Mouse (Mus musculus) limb, embryonic 14.5 days (tissue): ENCODE measurements at regions not wholly inside any gene's neighbourhood (a gene's known extent, or its start where the extent isn't known, plus 50 kb on each side); places are given as distances from the start of the nearest gene placed in this dataset.

ENCODE experiments used
- ATAC-seq: fragments of 200-750 bp; cut with Nextera tagmentation; 2 replicates; pipeline ENCODE4 v1.8.0; 2017; ENCODE audit warnings: low read depth, moderate number of reproducible peaks, moderate TSS enrichment; ENCODE audit not compliant: low FRiP score
- DNase-seq: peaks from one replicate; pipeline ENCODE4 v3.0.0-alpha.2; 2015; ENCODE audit warnings: low spot score
- H3K27ac ChIP-seq: fragments of 300-500 bp; sonication (generic); replicated peaks from 2 replicates; pipeline ENCODE4 v1.5.1; 2014; ENCODE audit warnings: low read depth, mild to moderate bottlenecking, low read length, moderate library complexity, mixed read lengths
- H3K27me3 ChIP-seq: fragments of 300-500 bp; sonication (generic); 2 replicates; pipeline ENCODE4 v1.6.1; 2014; ENCODE audit warnings: low read length, mixed read lengths; ENCODE audit not compliant: control insufficient read depth, insufficient read depth
- H3K36me3 ChIP-seq: fragments of 300-500 bp; sonication (generic); 2 replicates; pipeline ENCODE4 v1.6.1; 2014; ENCODE audit warnings: mild to moderate bottlenecking, low read length, moderate library complexity, mixed read lengths; ENCODE audit not compliant: control insufficient read depth, insufficient read depth
- H3K4me1 ChIP-seq: fragments of 300-500 bp; sonication (generic); 2 replicates; pipeline ENCODE4 v1.6.1; 2014; ENCODE audit warnings: antibody characterized with exemption, low read length, mixed read lengths; ENCODE audit not compliant: control insufficient read depth, insufficient read depth
- H3K4me2 ChIP-seq: fragments of 300-500 bp; sonication (generic); replicated peaks from 2 replicates; pipeline ENCODE4 v1.6.1; 2014; ENCODE audit warnings: low read depth, mild to moderate bottlenecking, low read length, moderate library complexity; ENCODE audit not compliant: severe bottlenecking
- H3K4me3 ChIP-seq: fragments of 300-500 bp; sonication (generic); replicated peaks from 2 replicates; pipeline ENCODE4 v1.5.1; 2014; ENCODE audit warnings: low read length
- H3K9ac ChIP-seq: fragments of 300-500 bp; sonication (generic); 2 replicates; pipeline ENCODE4 v1.6.1; 2014; ENCODE audit warnings: mild to moderate bottlenecking, low read depth, low read length, moderate library complexity; ENCODE audit not compliant: severe bottlenecking
- H3K9me3 ChIP-seq: fragments of 300-500 bp; sonication (generic); 2 replicates; pipeline ENCODE4 v1.6.1; 2016; ENCODE audit warnings: low read length; ENCODE audit not compliant: control insufficient read depth
- POLR2A ChIP-seq: fragments of 200-500 bp; IDR thresholded peaks from 2 replicates; pipeline ENCODE4 v1.8.0; 2012; ENCODE audit warnings: inconsistent platforms, mild to moderate bottlenecking, moderate library complexity, borderline replicate concordance; ENCODE audit not compliant: insufficient read depth, insufficient read length; ENCODE audit errors: extremely low read depth
- WGBS: fragments of 180-500 bp; shearing (Covaris S2); extraction: QIAGEN DNeasy Blood & Tissue Kit; methylation state at CpG from one replicate; pipeline ENCODE4 v1.1.7; 2014; 5-methylcytosine and 5-hydroxymethylcytosine counted together

DNA sequence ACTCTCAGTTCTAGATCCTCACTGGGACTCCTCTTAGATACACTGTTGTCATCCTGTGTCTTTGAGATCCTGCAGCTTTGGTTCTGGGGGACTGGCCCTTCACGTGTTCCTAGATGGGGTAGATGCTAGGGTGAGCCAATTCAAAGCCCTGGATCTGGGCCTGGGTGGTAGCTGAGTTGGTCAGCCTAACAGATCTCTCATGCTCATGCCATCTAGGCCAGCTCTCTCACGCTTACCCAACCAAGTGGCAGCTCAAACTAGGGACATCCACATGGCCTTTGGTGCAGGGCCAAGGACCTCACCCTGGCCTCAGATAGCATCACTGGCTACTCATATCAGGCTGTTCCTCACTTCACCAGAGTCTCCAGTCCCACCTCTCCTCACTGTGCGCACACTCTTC lies 901.9 kb upstream of the Car8 start:
- no peak for DNase-seq

DNA sequence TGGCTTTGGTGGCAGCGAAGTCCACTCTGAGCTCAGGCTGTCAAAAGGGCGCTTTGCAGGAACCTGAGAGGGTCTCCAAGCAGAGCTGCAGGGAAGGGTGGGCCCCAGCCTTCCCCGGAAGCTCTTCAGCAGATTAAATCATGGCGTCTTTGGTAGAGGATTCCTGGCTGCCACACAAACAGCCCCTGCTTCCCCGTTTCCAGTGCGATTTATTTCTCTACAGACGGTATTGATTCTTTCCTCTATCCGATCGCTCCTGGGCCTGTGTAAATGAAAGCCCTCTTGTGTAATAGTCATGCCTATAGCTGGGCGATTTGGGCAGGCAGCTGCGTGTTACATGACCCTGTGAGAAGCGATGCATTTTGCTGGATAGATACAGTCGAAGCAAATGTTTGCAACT lies 897.8 kb upstream of the Car8 start:
- Histone ChIP-seq H3K4me1 (no peaks in the 10 kb centered on the region), H3K27ac (no peak overlapping the region), H3K36me3 (no peaks in the 10 kb centered on the region), H3K4me2 (peak overlapping the region; percentile 53; the same call in 1 of the 2 replicates), H3K9ac (no peak overlapping the region), H3K9me3 (no peaks in the 10 kb centered on the region), H3K27me3 (no peaks in the 10 kb centered on the region), H3K4me3 (no peak overlapping the region)
- DNase-seq (no peak), ATAC-seq (no peak)
- no peak for TF ChIP-seq POLR2A
- 57% methylated on average over 13 of the region's 13 CpGs for whole genome bisulfite sequencing

More for the DNA sequence above, 901.9 kb upstream of the Car8 start:
- Histone ChIP-seq H3K27ac (no peak overlapping the region), H3K9ac (no peak overlapping the region), H3K36me3 (no peaks in the 10 kb centered on the region), H3K4me3 (no peak overlapping the region), H3K9me3 (no peaks in the 10 kb centered on the region), H3K4me1 (no peaks in the 10 kb centered on the region), H3K4me2 (no peak overlapping the region), H3K27me3 (no peaks in the 10 kb centered on the region)
- no peak for ATAC-seq
- 86% methylated on average over 3 of the region's 3 CpGs for WGBS
- TF ChIP-seq POLR2A = no peak

DNA sequence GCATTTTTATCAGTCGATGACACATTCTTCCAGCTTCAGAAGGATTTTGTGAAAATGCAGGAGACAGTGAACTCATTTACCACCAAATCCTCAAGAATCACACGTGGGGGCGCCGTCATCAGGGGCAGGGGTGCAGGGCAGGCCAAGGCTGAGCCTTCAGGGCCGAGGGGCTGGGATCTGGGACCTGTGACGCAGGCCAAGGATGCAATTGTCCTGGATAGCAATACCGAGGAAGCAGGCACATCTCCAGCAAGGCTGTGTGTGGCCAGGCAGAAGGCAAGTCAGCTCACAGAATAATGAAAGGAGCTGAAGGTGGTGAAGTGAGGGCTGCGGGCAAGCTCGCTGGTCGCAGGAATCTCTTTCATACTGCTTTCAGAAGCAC lies 897.3 kb upstream of the Car8 start:
- Histone ChIP-seq H3K4me1 (no peaks in the 10 kb centered on the region), H3K36me3 (no peaks in the 10 kb centered on the region), H3K27ac (no peak overlapping the region), H3K27me3 (no peaks in the 10 kb centered on the region), H3K4me2 (peak overlapping the region; percentile 53), H3K4me3 (peak overlapping the region; percentile 23), H3K9ac (0 out of 2 replicates have a peak overlapping the region, but pooled peaks have one; percentile 32), H3K9me3 (no peaks in the 10 kb centered on the region)
- DNase-seq = no peak
- no peak for TF ChIP-seq POLR2A
- WGBS = 21% methylated on average over 10 of the region's 10 CpGs
- ATAC-seq = no peak

DNA sequence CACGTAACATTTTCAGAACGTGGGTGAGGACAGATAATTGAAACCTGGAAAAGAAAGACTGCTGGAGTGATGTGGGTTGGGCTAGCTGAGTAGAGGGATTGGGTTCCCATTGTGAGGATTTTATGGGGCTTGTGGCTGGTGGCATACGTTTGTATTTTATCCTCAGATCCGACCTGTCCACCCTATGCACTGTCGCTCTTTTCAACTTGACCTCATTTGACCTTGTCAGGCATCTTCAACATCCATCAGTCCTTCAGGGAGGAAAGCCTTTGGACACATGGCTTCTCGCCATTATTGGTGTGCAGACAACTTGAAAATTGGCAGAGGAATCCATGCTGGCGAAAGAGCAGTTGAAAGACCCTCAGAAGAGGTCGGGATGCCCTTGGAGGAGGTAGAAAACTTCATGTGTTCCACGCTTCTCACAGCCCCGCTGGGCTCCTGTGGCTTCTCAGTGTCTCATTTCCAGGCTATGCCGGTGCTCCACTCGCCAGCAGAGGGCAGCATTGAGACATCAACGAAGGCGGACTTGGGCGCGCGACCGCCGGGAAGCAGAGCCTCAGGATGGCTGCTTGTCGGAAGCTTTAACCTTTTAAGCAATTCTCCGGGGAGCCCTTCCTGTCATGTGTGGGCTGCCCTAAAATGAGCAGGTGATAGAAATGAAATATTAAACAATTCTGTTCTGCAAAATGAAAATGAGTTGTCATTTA lies 896.8 kb upstream of the Car8 start:
- Histone ChIP-seq H3K9ac (0 out of 2 replicates have a peak overlapping the region, but pooled peaks have one; percentile 32), H3K27me3 (no peaks in the 10 kb centered on the region), H3K4me1 (no peaks in the 10 kb centered on the region), H3K4me3 (peak overlapping the region; percentile 23), H3K36me3 (no peaks in the 10 kb centered on the region), H3K9me3 (no peaks in the 10 kb centered on the region), H3K4me2 (peak overlapping the region; percentile 53), H3K27ac (no peak overlapping the region)
- no peak for TF ChIP-seq POLR2A
- 12% methylated on average over 21 of the region's 21 CpGs for WGBS
- peak; percentile 83 for ATAC-seq
- peak; percentile 84 for DNase-seq

- no peaks in the 10 kb centered on the region for H3K27me3 ChIP-seq
- H3K9ac ChIP-seq = no peak overlapping the region
- H3K4me1 ChIP-seq = no peaks in the 10 kb centered on the region
- 73% methylated on average over 2 of the region's 2 CpGs for WGBS
- no peak overlapping the region for H3K27ac ChIP-seq
- no peak overlapping the region for H3K4me2 ChIP-seq
- no peak for ATAC-seq
- DNase-seq = no peak
- H3K4me3 ChIP-seq = no peak overlapping the region
- TF ChIP-seq POLR2A = no peak
- no peaks in the 10 kb centered on the region for H3K36me3 ChIP-seq
- no peaks in the 10 kb centered on the region for H3K9me3 ChIP-seq
Measured at GRCm38 (mm10) chr4:9133695-9134094, 894.9 kb upstream of the Car8 start.
